Mouse (Mus musculus) embryonic facial prominence, embryonic 11.5 days (tissue): Measurements from ENCODE around the gene Tldc1. TPM values are rescaled to one million over a fixed set of nuclear protein-coding genes. Genes with fewer than 3 reads are reported as not detected.

ENCODE experiments used
- ATAC-seq: fragments of 200-750 bp; cut with Nextera tagmentation; replicated peaks from 2 replicates; pipeline ENCODE4 v1.8.0; 2017; ENCODE audit warnings: low read depth; ENCODE audit not compliant: insufficient number of reproducible peaks, low FRiP score, low TSS enrichment
- DNase-seq: peaks from one replicate; pipeline ENCODE4 v3.0.0-alpha.2; 2015; ENCODE audit warnings: low spot score
- H3K27ac ChIP-seq: fragments of 300-500 bp; sonication (generic); replicated peaks from 2 replicates; pipeline ENCODE4 v1.5.1; 2014; ENCODE audit warnings: mild to moderate bottlenecking, low read depth, low read length, control low read depth
- H3K27me3 ChIP-seq: fragments of 300-500 bp; sonication (generic); 2 replicates; pipeline ENCODE4 v1.6.1; 2014; ENCODE audit warnings: mild to moderate bottlenecking, low read length, moderate library complexity, mixed read lengths; ENCODE audit not compliant: control insufficient read depth, insufficient read depth
- H3K36me3 ChIP-seq: fragments of 300-500 bp; sonication (generic); replicated peaks from 2 replicates; pipeline ENCODE4 v1.6.1; 2014; ENCODE audit warnings: low read depth, mild to moderate bottlenecking, low read length, moderate library complexity, mixed read lengths; ENCODE audit not compliant: control insufficient read depth, insufficient read depth
- H3K4me1 ChIP-seq: fragments of 300-500 bp; sonication (generic); 2 replicates; pipeline ENCODE4 v1.6.1; 2014; ENCODE audit warnings: low read length, mixed read lengths; ENCODE audit not compliant: control insufficient read depth, insufficient read depth
- H3K4me2 ChIP-seq: fragments of 300-500 bp; sonication (generic); 2 replicates; pipeline ENCODE4 v1.6.1; 2014; ENCODE audit warnings: low read depth, mild to moderate bottlenecking, control low read depth, low read length, moderate library complexity
- H3K4me3 ChIP-seq: fragments of 300-500 bp; sonication (generic); 2 replicates; pipeline ENCODE4 v1.5.1; 2014; ENCODE audit warnings: low read depth, low read length, control low read depth
- H3K9ac ChIP-seq: fragments of 300-500 bp; sonication (generic); replicated peaks from 2 replicates; pipeline ENCODE4 v1.6.1; 2014; ENCODE audit warnings: mild to moderate bottlenecking, control low read depth, low read length
- H3K9me3 ChIP-seq: fragments of 300-500 bp; sonication (generic); replicated peaks from 2 replicates; pipeline ENCODE4 v1.6.1; 2016; ENCODE audit warnings: mild to moderate bottlenecking, low read length, inconsistent platforms, mixed read lengths; ENCODE audit not compliant: control insufficient read depth
- WGBS: fragments of 180-500 bp; shearing (Covaris S2); extraction: QIAGEN DNeasy Blood & Tissue Kit; methylation state at CpG from one replicate; pipeline ENCODE4 v1.1.7; 2014; 5-methylcytosine and 5-hydroxymethylcytosine counted together
- polyA plus RNA-seq: library from polyadenylated mRNA; unstranded; fragments of >200 nt; fragmentation: Nextera tagmentation; extraction: Ambion mirVana; gene quantifications from 2 replicates; pipeline ENCODE4 v1.2.1, GENCODE M21; 2014

Gene Tldc1
- 6.5 and 6.9 TPM in 2 replicates for polyA plus RNA-seq

DNA sequence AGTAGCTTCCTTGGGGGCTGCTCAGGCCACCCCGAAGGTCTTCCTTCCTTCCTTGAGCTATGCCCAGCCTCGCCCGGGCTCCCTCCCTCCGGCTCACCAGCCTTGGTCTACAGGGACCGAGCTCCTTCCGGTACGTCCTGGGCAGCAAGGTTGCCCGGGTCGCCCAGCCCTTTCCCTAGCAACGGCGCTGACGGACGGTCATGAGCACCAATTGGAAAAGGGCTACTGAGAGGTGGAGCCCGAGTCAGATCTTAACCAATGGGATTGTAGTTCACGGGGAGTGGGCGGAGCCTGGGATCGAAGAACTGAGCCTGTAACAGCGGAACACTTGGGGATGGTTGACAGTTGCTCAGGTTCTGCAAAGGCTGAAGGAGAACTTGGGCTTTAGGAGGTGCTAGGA lies at the start of gene Tldc1:
Tldc1 (minus strand) TSS at position 154 of the 400 bp plus-strand sequence.
- no peaks in the 10 kb centered on the region for H3K9me3 ChIP-seq
- ATAC-seq, result peak; percentile 94
- H3K36me3 ChIP-seq, result no peaks in the 10 kb centered on the region
- whole genome bisulfite sequencing, result under 1% methylated on average over 18 of the region's 18 CpGs
- peak within 1 kb of the TSS; percentile 44 for H3K4me3 ChIP-seq
- H3K27me3 ChIP-seq, result no peaks in the 10 kb centered on the region
- peak within 1 kb of the TSS; percentile 76 for H3K4me2 ChIP-seq
- peak; percentile 99 for DNase-seq
- peak within 1 kb of the TSS; percentile 53 for H3K27ac ChIP-seq
- peaks cover 3% of the 10 kb centered on the region; the same call in 1 of the 2 replicates for H3K4me1 ChIP-seq
- peak within 1 kb of the TSS; percentile 58 for H3K9ac ChIP-seq

DNA sequence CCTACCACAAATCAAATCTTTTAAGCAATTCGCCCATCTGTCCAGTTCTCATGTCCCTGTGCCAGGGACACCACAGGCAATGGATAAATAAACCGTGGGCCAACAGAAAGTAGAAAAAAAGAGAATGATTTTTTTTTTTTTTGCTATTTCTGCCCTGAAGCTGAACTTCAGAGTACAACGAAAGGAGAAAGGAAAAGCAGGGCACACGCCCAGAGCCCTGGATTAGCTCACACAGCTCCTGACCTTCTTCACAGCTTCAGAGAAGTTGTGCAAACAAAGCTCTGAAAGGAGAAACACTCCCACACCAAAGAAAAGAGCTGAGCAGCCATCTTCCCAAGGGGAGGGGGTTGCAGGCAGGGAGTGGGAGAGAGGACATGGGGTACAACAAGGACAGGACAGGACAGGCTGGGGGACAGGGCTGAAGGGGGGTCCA lies 49.5 kb upstream of the Tldc1 start:
- Histone ChIP-seq H3K4me3 (no peak overlapping the region), H3K27ac (no peak overlapping the region), H3K9ac (no peak overlapping the region), H3K27me3 (no peaks in the 10 kb centered on the region), H3K36me3 (no peaks in the 10 kb centered on the region), H3K4me1 (peaks cover 9% of the 10 kb centered on the region), H3K9me3 (no peaks in the 10 kb centered on the region), H3K4me2 (no peak overlapping the region)
- DNase-seq (no peak), ATAC-seq (no peak)
- 49% methylated on average over 4 of the region's 4 CpGs for WGBS

DNA sequence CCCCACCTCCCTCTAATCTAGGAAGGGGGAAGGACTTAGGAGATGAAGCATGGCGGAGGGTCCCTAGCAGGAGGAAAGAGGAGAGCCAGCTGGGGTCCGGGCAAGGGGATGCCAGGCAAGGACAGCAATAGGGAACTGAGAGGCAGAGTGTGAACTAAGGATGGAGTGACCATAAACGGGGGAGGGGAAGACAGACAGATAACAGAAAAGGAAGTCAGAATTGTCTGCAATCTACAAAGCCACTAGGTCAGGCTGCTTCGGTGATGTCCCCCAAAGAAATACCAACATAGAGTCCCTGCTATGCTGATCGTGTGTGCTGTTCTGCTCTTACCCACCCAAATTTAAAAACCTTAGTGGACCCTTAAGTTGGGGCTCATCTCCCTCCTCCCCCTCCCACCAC lies 48.8 kb upstream of the Tldc1 start:
- DNase-seq, result no peak
- no peak for ATAC-seq
- Histone ChIP-seq H3K27me3 (no peaks in the 10 kb centered on the region), H3K4me1 (peaks cover 8% of the 10 kb centered on the region), H3K9me3 (no peaks in the 10 kb centered on the region), H3K36me3 (no peaks in the 10 kb centered on the region), H3K4me2 (no peak overlapping the region), H3K4me3 (no peak overlapping the region), H3K27ac (no peak overlapping the region), H3K9ac (no peak overlapping the region)
- 76% methylated on average over 5 of the region's 5 CpGs for WGBS

DNA sequence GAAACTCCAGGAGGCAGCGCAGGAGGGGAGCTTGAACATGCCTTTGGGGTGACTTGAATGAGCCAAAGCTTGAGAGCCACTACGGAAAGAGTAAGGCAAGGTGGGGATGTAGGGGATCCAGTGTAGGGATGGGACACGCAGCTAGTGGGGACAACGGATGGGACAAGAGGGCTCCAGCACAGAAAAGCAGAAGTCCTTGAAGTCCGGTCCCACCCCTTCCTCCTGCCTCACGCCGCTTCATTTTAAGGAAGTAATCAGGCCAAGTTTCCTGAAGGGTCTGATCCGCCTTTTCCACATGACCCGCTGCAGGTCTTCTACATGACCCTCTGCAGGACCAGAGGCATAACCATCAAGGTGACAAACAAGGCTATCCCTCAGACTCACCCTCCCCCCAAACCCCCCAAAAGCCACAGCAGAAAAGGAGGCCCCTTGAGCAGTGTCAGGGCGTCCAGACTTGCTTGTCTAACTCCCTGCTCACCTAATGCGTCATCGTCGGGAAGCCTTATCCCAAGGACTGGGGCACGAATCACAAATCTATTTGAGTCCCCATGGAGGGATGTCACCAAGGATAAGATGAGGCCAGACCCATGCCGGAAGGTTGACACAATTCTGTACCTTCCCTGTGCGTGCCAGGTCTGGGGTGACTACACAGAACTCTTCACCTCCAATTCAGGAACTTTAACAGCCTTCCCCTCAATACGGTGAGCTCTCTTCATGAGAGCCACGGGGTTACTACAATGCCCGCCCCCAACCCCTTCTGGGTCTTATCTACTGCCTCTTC lies 47.9 kb upstream of the Tldc1 start:
- ATAC-seq, result no peak
- Histone ChIP-seq H3K4me2 (no peak overlapping the region), H3K4me3 (no peak overlapping the region), H3K4me1 (peaks cover 4% of the 10 kb centered on the region; the same call in 1 of the 2 replicates), H3K27ac (no peak overlapping the region), H3K9ac (no peak overlapping the region), H3K27me3 (no peaks in the 10 kb centered on the region), H3K36me3 (no peaks in the 10 kb centered on the region), H3K9me3 (no peaks in the 10 kb centered on the region)
- no peak for DNase-seq
- 84% methylated on average over 19 of the region's 19 CpGs for WGBS

DNA sequence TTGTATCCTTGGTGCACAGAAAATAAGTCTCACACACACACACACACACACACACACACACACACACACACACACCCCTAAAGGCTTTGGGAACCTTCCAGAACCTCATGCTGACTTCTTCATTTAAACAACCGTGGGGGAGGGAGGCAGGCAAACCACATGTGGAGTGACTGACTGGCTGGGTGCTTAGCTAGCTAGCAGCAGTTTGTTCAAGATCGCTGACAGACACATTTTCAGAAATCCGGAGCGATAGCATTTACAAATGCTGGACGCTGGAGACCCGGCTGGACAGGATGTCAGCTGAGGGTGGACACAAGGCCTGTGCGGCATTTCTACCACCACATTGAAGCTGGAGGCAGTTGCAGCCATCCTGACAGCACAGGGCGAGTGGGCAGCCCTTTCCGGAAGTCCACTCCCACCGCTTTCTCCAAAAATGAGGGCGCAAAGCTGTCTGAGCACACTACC lies 46.6 kb upstream of the Tldc1 start:
- H3K9ac ChIP-seq, result no peak overlapping the region
- H3K9me3 ChIP-seq, result no peaks in the 10 kb centered on the region
- no peak overlapping the region for H3K4me2 ChIP-seq
- no peaks in the 10 kb centered on the region for H3K27me3 ChIP-seq
- 82% methylated on average over 11 of the region's 11 CpGs for WGBS
- DNase-seq (no peak), ATAC-seq (no peak)
- no peak overlapping the region for H3K27ac ChIP-seq
- H3K36me3 ChIP-seq, result no peaks in the 10 kb centered on the region
- H3K4me1 ChIP-seq, result no peaks in the 10 kb centered on the region; the same call in 1 of the 2 replicates
- no peak overlapping the region for H3K4me3 ChIP-seq

DNA sequence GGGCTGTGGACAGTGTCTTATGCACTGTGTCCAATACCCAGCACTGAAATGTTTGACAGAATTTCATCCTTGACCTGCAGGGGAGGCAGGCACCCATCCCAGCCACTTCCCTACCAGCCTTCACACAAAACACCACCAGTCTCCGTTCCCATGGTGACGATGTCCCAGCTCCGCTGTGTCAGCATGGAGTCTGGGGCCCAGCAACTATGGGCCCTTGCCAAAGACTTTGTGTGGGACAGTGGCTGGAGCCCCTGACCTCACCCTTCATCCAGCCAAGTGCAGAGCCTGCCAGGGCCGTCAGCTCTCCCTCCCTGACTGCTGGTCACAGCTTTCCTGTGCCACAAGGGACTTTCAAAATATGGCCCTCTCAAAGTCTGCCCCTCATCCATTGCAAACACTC lies 45.9 kb upstream of the Tldc1 start:
- no peaks in the 10 kb centered on the region for H3K36me3 ChIP-seq
- H3K4me1 ChIP-seq, result no peaks in the 10 kb centered on the region; the same call in 1 of the 2 replicates
- DNase-seq, result no peak
- H3K27me3 ChIP-seq, result no peaks in the 10 kb centered on the region
- no peak overlapping the region for H3K4me3 ChIP-seq
- H3K9ac ChIP-seq, result no peak overlapping the region
- H3K4me2 ChIP-seq, result no peak overlapping the region
- 68% methylated on average over 4 of the region's 4 CpGs for WGBS
- ATAC-seq, result no peak
- H3K27ac ChIP-seq, result no peak overlapping the region
- H3K9me3 ChIP-seq, result no peaks in the 10 kb centered on the region

DNA sequence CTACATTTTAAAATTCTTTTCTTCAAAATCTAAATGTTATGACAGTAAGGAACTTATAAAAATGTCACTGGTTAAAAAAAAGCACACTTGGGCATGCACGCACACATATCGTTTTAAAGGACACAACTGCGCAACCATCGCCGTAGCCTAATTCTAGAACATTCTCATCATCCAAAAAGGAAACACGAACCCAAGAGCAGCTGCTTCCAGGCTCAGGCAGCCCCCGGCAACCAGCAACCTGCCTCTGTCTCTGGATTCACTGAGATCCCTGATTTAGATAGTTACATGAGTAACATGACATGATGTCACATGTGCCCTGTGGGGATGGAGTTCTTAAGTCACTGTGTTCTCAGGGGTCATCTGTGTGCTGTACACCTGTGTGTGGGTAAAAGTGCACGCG lies 45.1 kb upstream of the Tldc1 start:
- ATAC-seq (no peak), DNase-seq (no peak)
- no peak overlapping the region for H3K4me3 ChIP-seq
- H3K4me2 ChIP-seq, result no peak overlapping the region
- H3K36me3 ChIP-seq, result no peaks in the 10 kb centered on the region
- no peaks in the 10 kb centered on the region for H3K27me3 ChIP-seq
- no peaks in the 10 kb centered on the region for H3K4me1 ChIP-seq
- 93% methylated on average over 9 of the region's 9 CpGs for WGBS
- no peak overlapping the region for H3K27ac ChIP-seq
- H3K9me3 ChIP-seq, result no peaks in the 10 kb centered on the region
- H3K9ac ChIP-seq, result no peak overlapping the region

DNA sequence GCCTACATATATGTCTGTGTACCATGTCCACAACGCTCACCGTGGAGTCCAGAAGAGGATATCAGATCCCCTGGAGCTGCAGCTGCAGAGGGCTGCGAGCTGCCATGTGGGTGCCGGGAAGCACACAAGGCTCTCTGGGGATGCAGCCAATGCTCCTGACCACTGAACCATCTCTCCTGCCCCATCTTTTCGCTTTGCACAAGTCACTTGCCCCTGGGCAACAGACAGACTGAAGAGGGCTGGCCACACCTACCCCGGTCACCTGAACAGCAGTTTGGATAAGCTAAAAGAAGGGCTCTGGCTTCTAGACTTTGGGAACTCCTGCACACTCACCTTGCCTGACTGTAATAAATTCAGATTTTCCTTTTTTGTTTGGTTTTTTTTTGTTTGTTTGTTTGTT lies 43.5 kb upstream of the Tldc1 start:
- Histone ChIP-seq H3K4me1 (no peaks in the 10 kb centered on the region), H3K36me3 (no peaks in the 10 kb centered on the region), H3K27ac (no peak overlapping the region), H3K4me2 (no peak overlapping the region), H3K9ac (no peak overlapping the region), H3K4me3 (no peak overlapping the region), H3K9me3 (no peaks in the 10 kb centered on the region), H3K27me3 (no peaks in the 10 kb centered on the region)
- no peak for DNase-seq
- ATAC-seq, result no peak
- WGBS, result 95% methylated on average over 6 of the region's 6 CpGs
